7 mouse cellular contexts compared by ENCODE assay signal in genomic region chr1:191326233-191326882, GRCm38 (mm10). TPM values are rescaled to one million over a fixed set of nuclear protein-coding genes. Genes with fewer than 3 reads are reported as not detected.
DNase-seq lines count a peak whose midpoint lies in the region; ATAC-seq and TF ChIP-seq lines count a peak whose summit lies in the region.

No protein-coding gene starts in this region.

- DNase-seq in CD4-positive, CD25-positive, alpha-beta regulatory T cell, adult 2 months (ENCODE audit: low read depth, low spot score): peak; percentile 81
- DNase-seq in ES-E14 (ENCODE audit: low read depth, low spot score): no peak
- DNase-seq in cerebellum, adult 9-10 months: peak; percentile 56
- DNase-seq in spleen, postnatal 14 days (ENCODE audit: low spot score in 2 of 2): peak; percentile 51 to 63

- H3K27ac ChIP-seq in ES-E14 (ENCODE audit: insufficient read depth, low read depth, low read length, poor library complexity, severe bottlenecking): no peak overlapping the region
- peak overlapping the region; percentile 72 for H3K27ac ChIP-seq in kidney, embryonic 16.5 days (ENCODE audit: low read length)

- peak overlapping the region; percentile 95 for H3K4me2 ChIP-seq in kidney, embryonic 16.5 days (replicated peaks; ENCODE audit: low read depth, low read length)

- H3K9me3 ChIP-seq in ES-E14 (ENCODE audit: control insufficient read depth, insufficient read depth, low read depth, low read length): no peaks in the 10 kb centered on the region
- H3K9me3 ChIP-seq in kidney, embryonic 16.5 days (ENCODE audit: low read length): no peaks in the 10 kb centered on the region

- in situ Hi-C loops in ES-E14 (cut with MboI; ENCODE audit: low sequenced_read_pairs in 2 of 2, unreplicated experiment in 2 of 2): loop anchor here in 1 of 2 experiments (25.0 kb wide), 1 partner anchor 486 kb away; the partner anchor contains the start of gene Nek2

- 1% methylated on average over 35 of the region's 35 CpGs for WGBS in kidney, embryonic 16.5 days

- H3K36me3 ChIP-seq in ES-E14 (ENCODE audit: control insufficient read depth, insufficient read depth, low read length, poor library complexity, severe bottlenecking): no peaks in the 10 kb centered on the region
- no peaks in the 10 kb centered on the region for H3K36me3 ChIP-seq in kidney, embryonic 16.5 days (ENCODE audit: insufficient read depth, low read length)

- H3K4me3 ChIP-seq in ES-E14 (ENCODE audit: insufficient read depth in 1 of 2, low read depth in 1 of 2, low read length in 2 of 2, poor library complexity in 1 of 2, severe bottlenecking in 1 of 2): peak overlapping the region; percentile 78
- H3K4me3 ChIP-seq in kidney, embryonic 16.5 days (ENCODE audit: low read length): peak overlapping the region; percentile 73

- peak overlapping the region; percentile 76 for H3K9ac ChIP-seq in ES-E14 (ENCODE audit: insufficient read depth, low read depth, low read length, poor library complexity, severe bottlenecking)
- peak overlapping the region; percentile 87 for H3K9ac ChIP-seq in kidney, embryonic 16.5 days (replicated peaks; ENCODE audit: low read length)

- H3K4me1 ChIP-seq in ES-E14 (ENCODE audit: control insufficient read depth in 2 of 2, insufficient read depth in 2 of 2, low read length in 2 of 2, poor library complexity in 1 of 2): peaks cover 2 to 4% of the 10 kb centered on the region in 2 experiments; a peak in 2 of 4 replicates
- H3K4me1 ChIP-seq in kidney, embryonic 16.5 days (ENCODE audit: insufficient read depth, low read length): peaks cover 31% of the 10 kb centered on the region

- no peaks in the 10 kb centered on the region for H3K27me3 ChIP-seq in kidney, embryonic 16.5 days (ENCODE audit: insufficient read depth, low read length)

- peak; percentile 39 for ATAC-seq in granulocyte monocyte progenitor cell, adult 5-6 weeks (replicated peaks; ENCODE audit: poor library complexity, severe bottlenecking)
- peak; percentile 75 for ATAC-seq in kidney, embryonic 16.5 days (ENCODE audit: low FRiP score, low TSS enrichment)
- ATAC-seq in megakaryocyte, adult 5-6 weeks (ENCODE audit: poor library complexity, severe bottlenecking): peak; percentile 43

TF ChIP-seq in ES-E14, 5 proteins besides CTCF, POLR2A, EP300 and RAD21:
- no peak for TF ChIP-seq CHD2 (IDR thresholded peaks at IDR 0.05; ENCODE audit: low read depth, low read length)
- TF ChIP-seq MAFK (IDR thresholded peaks at IDR 0.05; ENCODE audit: insufficient read depth, low read depth, low read length): no peak
- TF ChIP-seq ZNF384 (IDR thresholded peaks at IDR 0.05; ENCODE audit: low read depth, low read length): no peak
- TF ChIP-seq HCFC1 (IDR thresholded peaks at IDR 0.05; ENCODE audit: borderline replicate concordance, insufficient read depth, low read length): no peak
- TF ChIP-seq ZC3H11A (IDR thresholded peaks at IDR 0.05; ENCODE audit: borderline replicate concordance, low read depth, low read length): no peak

RNA-seq across cellular contexts. Expression of gene Tmem206, which starts 0.6 kb away (rescaled TPM):
- 9.9 and 12.7 TPM in 2 replicates for total RNA-seq in ES-E14 (2012; rRNA removed)
- total RNA-seq in granulocyte monocyte progenitor cell, adult 5-6 weeks (2014; fragmentation: Nextera tagmentation): 25.5 and 27.2 TPM in 2 replicates
- total RNA-seq in granulocyte monocyte progenitor cell, adult 5-6 weeks (2017): 19.7 and 23.2 TPM in 2 replicates
- polyA plus RNA-seq in kidney, embryonic 16.5 days (2015; fragmentation: Nextera tagmentation; extraction: Ambion mirVana): 26.4 TPM in 2 replicates
- 9.4 and 14.9 TPM in 2 replicates for total RNA-seq in megakaryocyte, adult 5-6 weeks (2015)
- total RNA-seq in megakaryocyte, adult 5-6 weeks (2017): 9.0 and 10.3 TPM in 2 replicates

RNA-seq across cellular contexts. Expression of gene Nenf, which starts 8.4 kb away (rescaled TPM):
- 31.2 and 50.1 TPM in 2 replicates for total RNA-seq in ES-E14 (2012; rRNA removed)
- total RNA-seq in granulocyte monocyte progenitor cell, adult 5-6 weeks (2014; fragmentation: Nextera tagmentation): 36.7 and 54.4 TPM in 2 replicates
- 5.5 and 9.8 TPM in 2 replicates for total RNA-seq in granulocyte monocyte progenitor cell, adult 5-6 weeks (2017)
- 86.7 and 92.6 TPM in 2 replicates for polyA plus RNA-seq in kidney, embryonic 16.5 days (2015; fragmentation: Nextera tagmentation; extraction: Ambion mirVana)
- total RNA-seq in megakaryocyte, adult 5-6 weeks (2015): 14.9 and 15.1 TPM in 2 replicates
- 4.6 and 6.3 TPM in 2 replicates for total RNA-seq in megakaryocyte, adult 5-6 weeks (2017)
